Mouse (Mus musculus) lung, embryonic 15.5 days (tissue): ENCODE measurements around the gene Gpr137. TPM values are rescaled to one million over a fixed set of nuclear protein-coding genes. Genes with fewer than 3 reads are reported as not detected.
"Not testable (repeated sequence)": the region's sequence is repeated elsewhere in the genome, so short reads cannot be mapped to it uniquely, and the experiment has no call there.

Source experiments
- ATAC-seq: fragments of 200-750 bp; cut with Nextera tagmentation; 2 replicates; pipeline ENCODE4 v1.8.0; 2017; ENCODE audit warnings: moderate number of reproducible peaks, borderline replicate concordance; ENCODE audit not compliant: low FRiP score, low TSS enrichment; ENCODE audit errors: extremely low read depth
- H3K27ac ChIP-seq: fragments of 300-500 bp; sonication (generic); 2 replicates; pipeline ENCODE4 v1.5.1; 2015; ENCODE audit warnings: moderate library complexity, mild to moderate bottlenecking, inconsistent platforms
- H3K27me3 ChIP-seq: fragments of 300-500 bp; sonication (generic); 2 replicates; pipeline ENCODE4 v1.6.1; 2015; ENCODE audit warnings: inconsistent platforms
- H3K36me3 ChIP-seq: fragments of 300-500 bp; sonication (generic); 2 replicates; pipeline ENCODE4 v1.6.1; 2015; ENCODE audit warnings: inconsistent platforms
- H3K4me1 ChIP-seq: fragments of 300-500 bp; sonication (generic); 2 replicates; pipeline ENCODE4 v1.6.1; 2015; ENCODE audit warnings: inconsistent platforms
- H3K4me2 ChIP-seq: fragments of 300-500 bp; sonication (generic); 2 replicates; pipeline ENCODE4 v1.6.1; 2015; ENCODE audit warnings: inconsistent platforms, mild to moderate bottlenecking, moderate library complexity
- H3K4me3 ChIP-seq: fragments of 300-500 bp; sonication (generic); 2 replicates; pipeline ENCODE4 v1.5.1; 2015; ENCODE audit warnings: mild to moderate bottlenecking, inconsistent platforms
- H3K9ac ChIP-seq: fragments of 300-500 bp; sonication (generic); 2 replicates; pipeline ENCODE4 v1.6.1; 2015; ENCODE audit warnings: inconsistent platforms
- H3K9me3 ChIP-seq: fragments of 300-500 bp; sonication (generic); 2 replicates; pipeline ENCODE4 v1.6.1; 2016; ENCODE audit warnings: inconsistent platforms
- WGBS: fragments of 180-500 bp; shearing (Covaris S2); methylation state at CpG from one replicate; pipeline ENCODE4 v1.1.7; 2015; 5-methylcytosine and 5-hydroxymethylcytosine counted together
- microRNA-seq: library from miRNA; unstranded; fragments of <30 nt; microRNA quantifications from one replicate; pipeline ENCODE4, GENCODE M21; 2016
- polyA plus RNA-seq: library from polyadenylated mRNA; unstranded; fragments of >200 nt; fragmentation: Nextera tagmentation; extraction: Ambion mirVana; gene quantifications from 2 replicates; pipeline ENCODE4 v1.2.1, GENCODE M21; 2015

The Gpr137 gene
- polyA plus RNA-seq, 1 experiment from 2014 or later, result 28.1 TPM

- Histone ChIP-seq H3K9me3 (no peaks in the 10 kb centered on the region), H3K4me2 (no peak overlapping the region), H3K36me3 (peaks cover 17% of the 10 kb centered on the region; the same call in 1 of the 2 replicates), H3K4me3 (no peak overlapping the region), H3K9ac (no peak overlapping the region), H3K4me1 (peaks cover 19% of the 10 kb centered on the region), H3K27me3 (no peaks in the 10 kb centered on the region), H3K27ac (no peak overlapping the region)
- ATAC-seq, result no peak
- WGBS, result 86% methylated on average over 11 of the region's 11 CpGs
Observed at GRCm38 (mm10) chr19:6905498-6906159, 36.7 kb downstream of the Gpr137 start.

GRCm38 (mm10) chr19:6904846-6905245 is 37.4 kb downstream of the Gpr137 start:
- Histone ChIP-seq H3K36me3 (peaks cover 17% of the 10 kb centered on the region; the same call in 1 of the 2 replicates), H3K4me3 (no peak overlapping the region), H3K4me1 (peaks cover 19% of the 10 kb centered on the region), H3K9me3 (no peaks in the 10 kb centered on the region; the same call in 1 of the 2 replicates), H3K9ac (no peak overlapping the region), H3K27me3 (no peaks in the 10 kb centered on the region), H3K27ac (no peak overlapping the region), H3K4me2 (no peak overlapping the region)
- no peak for ATAC-seq
- WGBS, result 73% methylated on average over 2 of the region's 2 CpGs

- no peaks in the 10 kb centered on the region; the same call in 1 of the 2 replicates for H3K9me3 ChIP-seq
- H3K4me2 ChIP-seq, result no peak overlapping the region
- H3K4me3 ChIP-seq, result no peak overlapping the region
- WGBS, result 78% methylated on average over 1 of the region's 1 CpGs
- peaks cover 17% of the 10 kb centered on the region; the same call in 1 of the 2 replicates for H3K36me3 ChIP-seq
- no peak overlapping the region for H3K9ac ChIP-seq
- H3K27ac ChIP-seq, result no peak overlapping the region
- no peaks in the 10 kb centered on the region for H3K27me3 ChIP-seq
- no peak for ATAC-seq
- H3K4me1 ChIP-seq, result peaks cover 7% of the 10 kb centered on the region
Observed at GRCm38 (mm10) chr19:6903031-6903430, 39.2 kb downstream of the Gpr137 start.

GRCm38 (mm10) chr19:6899641-6900040 is 42.6 kb downstream of the Gpr137 start:
- H3K36me3 ChIP-seq, result no peaks in the 10 kb centered on the region
- ATAC-seq, result no peak
- no peak overlapping the region for H3K4me2 ChIP-seq
- H3K9me3 ChIP-seq, result no peaks in the 10 kb centered on the region; the same call in 1 of the 2 replicates
- H3K4me1 ChIP-seq, result no peaks in the 10 kb centered on the region
- H3K9ac ChIP-seq, result no peak overlapping the region
- no peaks in the 10 kb centered on the region for H3K27me3 ChIP-seq
- WGBS, result 76% methylated on average over 4 of the region's 4 CpGs
- H3K4me3 ChIP-seq, result no peak overlapping the region
- H3K27ac ChIP-seq, result no peak overlapping the region

- not testable (repeated sequence) for H3K36me3 ChIP-seq, H3K4me3 ChIP-seq, H3K9me3 ChIP-seq, H3K9ac ChIP-seq, H3K4me2 ChIP-seq, H3K27ac ChIP-seq, H3K27me3 ChIP-seq, ATAC-seq, H3K4me1 ChIP-seq
- 75% methylated on average over 18 of the region's 18 CpGs for WGBS
Observed at GRCm38 (mm10) chr19:6895608-6896305, 46.5 kb downstream of the Gpr137 start.

GRCm38 (mm10) chr19:6893731-6894451 is 48.4 kb downstream of the Gpr137 start:
- Histone ChIP-seq H3K4me3 (no peak overlapping the region), H3K27ac (no peak overlapping the region), H3K9ac (no peak overlapping the region), H3K9me3 (no peaks in the 10 kb centered on the region), H3K36me3 (no peaks in the 10 kb centered on the region), H3K4me2 (no peak overlapping the region), H3K4me1 (no peaks in the 10 kb centered on the region), H3K27me3 (no peaks in the 10 kb centered on the region)
- 90% methylated on average over 14 of the region's 14 CpGs for WGBS
- ATAC-seq, result no peak

- H3K4me3 ChIP-seq, result no peak overlapping the region
- H3K9ac ChIP-seq, result no peak overlapping the region
- H3K27ac ChIP-seq, result no peak overlapping the region
- no peaks in the 10 kb centered on the region for H3K4me1 ChIP-seq
- WGBS, result 57% methylated on average over 4 of the region's 4 CpGs
- no peaks in the 10 kb centered on the region for H3K27me3 ChIP-seq
- no peaks in the 10 kb centered on the region for H3K9me3 ChIP-seq
- H3K36me3 ChIP-seq, result no peaks in the 10 kb centered on the region
- H3K4me2 ChIP-seq, result no peak overlapping the region
- no peak for ATAC-seq
Observed at GRCm38 (mm10) chr19:6892512-6892911, 49.8 kb downstream of the Gpr137 start.

Small RNAs within 50 kb of the gene (microRNA-seq; reads per million reads assigned to microRNA genes)
- 0.93 reads per million for gene Mir6990

Other genes starting within 250 kb of the Gpr137 start
- gene Rps6ka4, start 101.8 kb downstream of the Gpr137 start, polyA plus RNA-seq, result 33.4 and 36.1 TPM in 2 replicates
- 1.3 and 1.7 TPM in 2 replicates for gene Ccdc88b, start 84.3 kb downstream of the Gpr137 start, polyA plus RNA-seq
- gene Trmt112, start 32.8 kb downstream of the Gpr137 start, polyA plus RNA-seq, result 137 and 153 TPM in 2 replicates
- 245 and 260 TPM in 2 replicates for gene Prdx5, start 32.4 kb downstream of the Gpr137 start, polyA plus RNA-seq
- gene Esrra, start 20.7 kb downstream of the Gpr137 start, polyA plus RNA-seq, result 9.3 and 9.5 TPM in 2 replicates
- 2.5 and 3.4 TPM in 2 replicates for gene Catsperz, start 17.1 kb downstream of the Gpr137 start, polyA plus RNA-seq
- 0.13 and 0.22 TPM in 2 replicates for gene Kcnk4, start 8.0 kb downstream of the Gpr137 start, polyA plus RNA-seq
- gene Bad, start 619 bp downstream of the Gpr137 start, polyA plus RNA-seq, result 74.4 and 80.0 TPM in 2 replicates
- gene Ppp1r14b, start 32.5 kb upstream of the Gpr137 start, polyA plus RNA-seq, result 141 and 160 TPM in 2 replicates
- gene Plcb3, start 34.0 kb upstream of the Gpr137 start, polyA plus RNA-seq, result 53.5 and 53.9 TPM in 2 replicates
- 121 and 126 TPM in 2 replicates for gene Fkbp2, start 38.0 kb upstream of the Gpr137 start, polyA plus RNA-seq
- gene Vegfb, start 45.2 kb upstream of the Gpr137 start, polyA plus RNA-seq, result 42.9 and 48.7 TPM in 2 replicates
- 23.5 and 23.9 TPM in 2 replicates for gene Dnajc4, start 50.1 kb upstream of the Gpr137 start, polyA plus RNA-seq
- 23.6 and 24.0 TPM in 2 replicates for gene Nudt22, start 53.6 kb upstream of the Gpr137 start, polyA plus RNA-seq
- gene Trpt1, start 53.7 kb upstream of the Gpr137 start, polyA plus RNA-seq, result 9.7 and 11.2 TPM in 2 replicates
- 9.5 and 13.5 TPM in 2 replicates for gene Fermt3, start 77.0 kb upstream of the Gpr137 start, polyA plus RNA-seq
- 244 and 249 TPM in 2 replicates for gene Stip1, start 97.5 kb upstream of the Gpr137 start, polyA plus RNA-seq
- gene Macrod1, start 114.3 kb upstream of the Gpr137 start, polyA plus RNA-seq, result 14.2 and 14.3 TPM in 2 replicates
- gene Flrt1, start 163.2 kb upstream of the Gpr137 start, polyA plus RNA-seq, result 0.91 and 1.4 TPM in 2 replicates